8 mouse cellular contexts compared by ENCODE assay signal in genomic region chr11:59759178-59759577, GRCm38 (mm10). TPM values are rescaled to one million over a fixed set of nuclear protein-coding genes. Genes with fewer than 3 reads are reported as not detected.
A peak's percentile ranks its signal among the peaks of the same experiment; 100 is the strongest.
DNase-seq lines count a peak whose midpoint lies in the region; ATAC-seq lines count a peak whose summit lies in the region.

No protein-coding gene starts in this region.

- H3K9ac ChIP-seq in forebrain, embryonic 13.5 days = no peak overlapping the region

- H3K4me3 ChIP-seq in heart, embryonic 10.5 days = no peak overlapping the region
- H3K4me3 ChIP-seq in forebrain, embryonic 13.5 days = no peak overlapping the region

- H3K27me3 ChIP-seq in heart, embryonic 10.5 days (ENCODE audit: insufficient read depth, poor library complexity, severe bottlenecking) = no peaks in the 10 kb centered on the region
- no peaks in the 10 kb centered on the region for H3K27me3 ChIP-seq in forebrain, embryonic 13.5 days

- H3K27ac ChIP-seq in heart, embryonic 10.5 days = peak overlapping the region; percentile 32; the same call in 1 of the 2 replicates
- no peak overlapping the region for H3K27ac ChIP-seq in forebrain, embryonic 13.5 days

- whole genome bisulfite sequencing in heart, embryonic 10.5 days = 75% methylated on average over 4 of the region's 4 CpGs
- 76% methylated on average over 4 of the region's 4 CpGs for WGBS in forebrain, embryonic 13.5 days

- H3K36me3 ChIP-seq in heart, embryonic 10.5 days = peaks cover 95% of the 10 kb centered on the region
- peaks cover 93% of the 10 kb centered on the region for H3K36me3 ChIP-seq in forebrain, embryonic 13.5 days (ENCODE audit: poor library complexity, severe bottlenecking)

- no peak for ATAC-seq in inflammation-experienced regulatory T-cells, adult 6 months
- no peak for ATAC-seq in forebrain, embryonic 13.5 days

- H3K4me2 ChIP-seq in forebrain, embryonic 13.5 days = no peak overlapping the region

- DNase-seq in urinary bladder, postnatal 14 days (ENCODE audit: low spot score) = peak; percentile 44
- no peak for DNase-seq in urinary bladder, postnatal 10 days (ENCODE audit: low spot score)
- DNase-seq in cerebellum, adult 9-10 months = peak; percentile 96
- DNase-seq in heart, embryonic 10.5 days (ENCODE audit: low spot score) = no peak
- peak; percentile 83 for DNase-seq in layer of hippocampus, adult 9-11 months
- peak; percentile 27 for DNase-seq in ovary, postnatal 14 days (ENCODE audit: low spot score)

- H3K4me1 ChIP-seq in heart, embryonic 10.5 days = peaks cover 14% of the 10 kb centered on the region
- no peaks in the 10 kb centered on the region for H3K4me1 ChIP-seq in forebrain, embryonic 13.5 days

- H3K9me3 ChIP-seq in heart, embryonic 10.5 days = no peaks in the 10 kb centered on the region
- H3K9me3 ChIP-seq in forebrain, embryonic 13.5 days (replicated peaks) = no peaks in the 10 kb centered on the region

RNA-seq across cellular contexts. Expression of gene Pld6, which starts 28.3 kb away (rescaled TPM):
- 5.3 and 6.5 TPM in 2 replicates for polyA plus RNA-seq in heart, embryonic 10.5 days (2016; fragmentation: Nextera tagmentation; extraction: Ambion mirVana)
- under 1 TPM in 1 of 3 experiments, not detected in 2; 0.51 TPM for polyA plus RNA-seq in inflammation-experienced regulatory T-cells, adult 6 months (2017; shearing (Covaris generic))
- 1.3 and 2.2 TPM in 2 replicates for polyA plus RNA-seq in forebrain, embryonic 13.5 days (2015; fragmentation: Nextera tagmentation; extraction: Ambion mirVana)

RNA-seq across cellular contexts. Expression of gene Flcn, which starts 50.6 kb away (rescaled TPM):
- 24.7 and 25.0 TPM in 2 replicates for polyA plus RNA-seq in heart, embryonic 10.5 days (2016; fragmentation: Nextera tagmentation; extraction: Ambion mirVana)
- 10 to 100 TPM; 19.6 to 30.6 (median 23.2) TPM for polyA plus RNA-seq in inflammation-experienced regulatory T-cells, adult 6 months (2017; shearing (Covaris generic))
- polyA plus RNA-seq in forebrain, embryonic 13.5 days (2015; fragmentation: Nextera tagmentation; extraction: Ambion mirVana) = 32.2 and 39.6 TPM in 2 replicates

Comparison
In these comparisons a context has a peak if more than half of its experiments do, and no peak if none do; other contexts are left out.
1. DNase-seq: peak in urinary bladder, postnatal 14 days (single experiment), cerebellum, adult 9-10 months (single experiment), layer of hippocampus, adult 9-11 months (single experiment) and ovary, postnatal 14 days (single experiment); none in urinary bladder, postnatal 10 days (single experiment) and heart, embryonic 10.5 days (single experiment).